Mouse (Mus musculus): ENCODE results near the gene Slc29a4.

GRCm38 (mm10) chr5:142728301-142728700, 36.0 kb downstream of the Slc29a4 start:
- TF ChIP-seq POLR2A (IDR thresholded peaks at IDR 0.05; ENCODE audit: low read depth, low read length): no peak
- no peak for TF ChIP-seq CTCF (IDR thresholded peaks at IDR 0.05; ENCODE audit: extremely low read depth, insufficient read length, insufficient replicate concordance, low read depth, low read length)
